Mouse (Mus musculus): ENCODE measurements around the gene Ccdc61. TPM values are rescaled to one million over a fixed set of nuclear protein-coding genes. Genes with fewer than 3 reads are reported as not detected.

Ccdc61 gene
- polyA plus RNA-seq, 1 experiment, result 40.4 TPM

- Histone ChIP-seq H3K4me1 (ENCODE audit: control insufficient read depth, insufficient read depth, low read length) (no peaks in the 10 kb centered on the region), H3K4me3 (replicated peaks; ENCODE audit: control insufficient read depth, low read depth, low read length) (no peak overlapping the region), H3K27ac (ENCODE audit: control insufficient read depth, insufficient read depth, low read depth, low read length, poor library complexity) (no peak overlapping the region)
- 73% methylated on average over 2 of the region's 2 CpGs for WGBS
- TF ChIP-seq CTCF (IDR thresholded peaks at IDR 0.05; ENCODE audit: control insufficient read depth, insufficient read depth, low read length), result no peak
- TF ChIP-seq POLR2A (IDR thresholded peaks at IDR 0.05; ENCODE audit: borderline replicate concordance, control insufficient read depth, low read depth, low read length), result no peak
Measured at GRCm38 (mm10) chr7:18868491-18868890, 41.7 kb downstream of the Ccdc61 start.

- Histone ChIP-seq H3K4me1 (ENCODE audit: control insufficient read depth, insufficient read depth, low read length) (no peaks in the 10 kb centered on the region), H3K4me3 (replicated peaks; ENCODE audit: control insufficient read depth, low read depth, low read length) (no peak overlapping the region), H3K27ac (ENCODE audit: control insufficient read depth, insufficient read depth, low read depth, low read length, poor library complexity) (no peak overlapping the region)
- TF ChIP-seq CTCF (IDR thresholded peaks at IDR 0.05; ENCODE audit: control insufficient read depth, insufficient read depth, low read length) (no peak), POLR2A (IDR thresholded peaks at IDR 0.05; ENCODE audit: borderline replicate concordance, control insufficient read depth, low read depth, low read length) (no peak)
- 79% methylated on average over 6 of the region's 6 CpGs for WGBS
Measured at GRCm38 (mm10) chr7:18862801-18863200, 47.4 kb downstream of the Ccdc61 start.

GRCm38 (mm10) chr7:18858310-18858916 lies 51.8 kb downstream of the Ccdc61 start:
- Histone ChIP-seq H3K27ac (ENCODE audit: control insufficient read depth, insufficient read depth, low read depth, low read length, poor library complexity) (no peak overlapping the region), H3K4me3 (replicated peaks; ENCODE audit: control insufficient read depth, low read depth, low read length) (no peak overlapping the region), H3K4me1 (ENCODE audit: control insufficient read depth, insufficient read depth, low read length) (no peaks in the 10 kb centered on the region)
- WGBS, result 56% methylated on average over 5 of the region's 5 CpGs
- no peak for TF ChIP-seq CTCF (IDR thresholded peaks at IDR 0.05; ENCODE audit: control insufficient read depth, insufficient read depth, low read length)
- no peak for TF ChIP-seq POLR2A (IDR thresholded peaks at IDR 0.05; ENCODE audit: borderline replicate concordance, control insufficient read depth, low read depth, low read length)

GRCm38 (mm10) chr7:18848395-18848794 lies 61.8 kb downstream of the Ccdc61 start:
- Histone ChIP-seq H3K4me1 (ENCODE audit: control insufficient read depth, insufficient read depth, low read length) (no peaks in the 10 kb centered on the region), H3K27ac (ENCODE audit: control insufficient read depth, insufficient read depth, low read depth, low read length, poor library complexity) (no peak overlapping the region), H3K4me3 (replicated peaks; ENCODE audit: control insufficient read depth, low read depth, low read length) (no peak overlapping the region)
- TF ChIP-seq POLR2A (IDR thresholded peaks at IDR 0.05; ENCODE audit: borderline replicate concordance, control insufficient read depth, low read depth, low read length) (no peak), CTCF (IDR thresholded peaks at IDR 0.05; ENCODE audit: control insufficient read depth, insufficient read depth, low read length) (no peak)
- 72% methylated on average over 1 of the region's 1 CpGs for WGBS

GRCm38 (mm10) chr7:18844811-18845210 lies 65.4 kb downstream of the Ccdc61 start:
- no peak for TF ChIP-seq POLR2A (IDR thresholded peaks at IDR 0.05; ENCODE audit: borderline replicate concordance, control insufficient read depth, low read depth, low read length)
- TF ChIP-seq CTCF (IDR thresholded peaks at IDR 0.05; ENCODE audit: control insufficient read depth, insufficient read depth, low read length), result no peak
- no peak overlapping the region for H3K27ac ChIP-seq (ENCODE audit: control insufficient read depth, insufficient read depth, low read depth, low read length, poor library complexity)
- WGBS, result 33% methylated on average over 5 of the region's 5 CpGs
- H3K4me3 ChIP-seq (replicated peaks; ENCODE audit: control insufficient read depth, low read depth, low read length), result no peak overlapping the region
- peaks cover 1% of the 10 kb centered on the region; the same call in 1 of the 2 replicates for H3K4me1 ChIP-seq (ENCODE audit: control insufficient read depth, insufficient read depth, low read length)

GRCm38 (mm10) chr7:18841174-18841567 lies 69.0 kb downstream of the Ccdc61 start:
- Histone ChIP-seq H3K27ac (ENCODE audit: control insufficient read depth, insufficient read depth, low read depth, low read length, poor library complexity) (no peak overlapping the region), H3K4me1 (ENCODE audit: control insufficient read depth, insufficient read depth, low read length) (peaks cover 1% of the 10 kb centered on the region; the same call in 1 of the 2 replicates), H3K4me3 (replicated peaks; ENCODE audit: control insufficient read depth, low read depth, low read length) (no peak overlapping the region)
- WGBS, result 65% methylated on average over 1 of the region's 1 CpGs
- TF ChIP-seq POLR2A (IDR thresholded peaks at IDR 0.05; ENCODE audit: borderline replicate concordance, control insufficient read depth, low read depth, low read length) (no peak), CTCF (IDR thresholded peaks at IDR 0.05; ENCODE audit: control insufficient read depth, insufficient read depth, low read length) (no peak)

Other genes starting within 250 kb of the Ccdc61 start
- gene Psg20, start 224.2 kb downstream of the Ccdc61 start, polyA plus RNA-seq (2011; ENCODE audit: insufficient read depth, insufficient read length, low replicate concordance, missing spikeins), result not detected in 2 replicates
- gene Psg22, start 192.3 kb downstream of the Ccdc61 start, polyA plus RNA-seq (2011; ENCODE audit: insufficient read depth, insufficient read length, low replicate concordance, missing spikeins), result not detected in 2 replicates
- not detected in 2 replicates for gene Psg19, start 111.9 kb downstream of the Ccdc61 start, polyA plus RNA-seq (2011; ENCODE audit: insufficient read depth, insufficient read length, low replicate concordance, missing spikeins)
- gene Psg17, start 88.8 kb downstream of the Ccdc61 start, polyA plus RNA-seq (2011; ENCODE audit: insufficient read depth, insufficient read length, low replicate concordance, missing spikeins), result not detected in 2 replicates
- 1.5 and 3.6 TPM in 2 replicates for gene Mill2, start 70.4 kb downstream of the Ccdc61 start, polyA plus RNA-seq (2011; ENCODE audit: insufficient read depth, insufficient read length, low replicate concordance, missing spikeins)
- 72.2 and 201 TPM in 2 replicates for gene Pglyrp1, start 39.1 kb downstream of the Ccdc61 start, polyA plus RNA-seq (2011; ENCODE audit: insufficient read depth, insufficient read length, low replicate concordance, missing spikeins)
- gene Nova2, start 15.5 kb upstream of the Ccdc61 start, polyA plus RNA-seq (2011; ENCODE audit: insufficient read depth, insufficient read length, low replicate concordance, missing spikeins), result 0.16 and 0.35 TPM in 2 replicates
- not detected in 2 replicates for gene Nanos2, start 77.0 kb upstream of the Ccdc61 start, polyA plus RNA-seq (2011; ENCODE audit: insufficient read depth, insufficient read length, low replicate concordance, missing spikeins)
- gene Mypop, start 80.8 kb upstream of the Ccdc61 start, polyA plus RNA-seq (2011; ENCODE audit: insufficient read depth, insufficient read length, low replicate concordance, missing spikeins), result 0.83 and 1.1 TPM in 2 replicates
- 6.8 and 7.3 TPM in 2 replicates for gene Irf2bp1, start 93.6 kb upstream of the Ccdc61 start, polyA plus RNA-seq (2011; ENCODE audit: insufficient read depth, insufficient read length, low replicate concordance, missing spikeins)
- gene Foxa3, start 113.1 kb upstream of the Ccdc61 start, polyA plus RNA-seq (2011; ENCODE audit: insufficient read depth, insufficient read length, low replicate concordance, missing spikeins), result not detected in 2 replicates
- gene Sympk, start 114.0 kb upstream of the Ccdc61 start, polyA plus RNA-seq (2011; ENCODE audit: insufficient read depth, insufficient read length, low replicate concordance, missing spikeins), result 34.3 and 108 TPM in 2 replicates
- not detected in 2 replicates for gene Rsph6a, start 144.3 kb upstream of the Ccdc61 start, polyA plus RNA-seq (2011; ENCODE audit: insufficient read depth, insufficient read length, low replicate concordance, missing spikeins)
- 21.4 and 27.7 TPM in 2 replicates for gene Dmwd, start 165.8 kb upstream of the Ccdc61 start, polyA plus RNA-seq (2011; ENCODE audit: insufficient read depth, insufficient read length, low replicate concordance, missing spikeins)
- 25.8 and 42.6 TPM in 2 replicates for gene Dmpk, start 173.4 kb upstream of the Ccdc61 start, polyA plus RNA-seq (2011; ENCODE audit: insufficient read depth, insufficient read length, low replicate concordance, missing spikeins)
- gene Six5, start 184.2 kb upstream of the Ccdc61 start, polyA plus RNA-seq (2011; ENCODE audit: insufficient read depth, insufficient read length, low replicate concordance, missing spikeins), result 4.7 and 6.5 TPM in 2 replicates
- not detected in 2 replicates for gene Gm4969, start 208.0 kb upstream of the Ccdc61 start, polyA plus RNA-seq (2011; ENCODE audit: insufficient read depth, insufficient read length, low replicate concordance, missing spikeins)
- gene Fbxo46, start 209.4 kb upstream of the Ccdc61 start, polyA plus RNA-seq (2011; ENCODE audit: insufficient read depth, insufficient read length, low replicate concordance, missing spikeins), result 3.9 and 4.8 TPM in 2 replicates
- 3.6 and 6.8 TPM in 2 replicates for gene Qpctl, start 238.9 kb upstream of the Ccdc61 start, polyA plus RNA-seq (2011; ENCODE audit: insufficient read depth, insufficient read length, low replicate concordance, missing spikeins)
- gene Snrpd2, start 239.3 kb upstream of the Ccdc61 start, polyA plus RNA-seq (2011; ENCODE audit: insufficient read depth, insufficient read length, low replicate concordance, missing spikeins), result 56.3 and 58.6 TPM in 2 replicates

Measured in bone marrow, adult 2 months (tissue).